Mouse (Mus musculus): ENCODE results near the gene Ankrd65. TPM values are rescaled to one million over a fixed set of nuclear protein-coding genes. Genes with fewer than 3 reads are reported as not detected.
A peak's percentile ranks its signal among the peaks of the same experiment; 100 is the strongest.

Ankrd65 gene
- total and polyA plus RNA-seq, 3 experiments, result 0.12 TPM; not detected in 2

- TF ChIP-seq RAD21 (IDR thresholded peaks at IDR 0.05; ENCODE audit: low read depth, low read length) (no peak), TBP (IDR thresholded peaks at IDR 0.05; ENCODE audit: low read depth, low read length) (no peak), ELF1 (IDR thresholded peaks at IDR 0.05; ENCODE audit: low read depth, low read length) (no peak), GATA1 (IDR thresholded peaks at IDR 0.05; ENCODE audit: low read depth, low read length) (no peak), RCOR1 (IDR thresholded peaks at IDR 0.05; ENCODE audit: low read depth, low read length) (no peak), ZC3H11A (IDR thresholded peaks at IDR 0.05; ENCODE audit: low read depth, low read length) (no peak), MAZ (IDR thresholded peaks at IDR 0.05; ENCODE audit: low read depth, low read length) (no peak), CTCF (IDR thresholded peaks at IDR 0.05 in 2 of 3, conservative IDR thresholded peaks at IDR 0.05 in 1 of 3; ENCODE audit: control insufficient read depth in 1 of 3, insufficient read depth in 1 of 3, low read depth in 2 of 3, low read length in 3 of 3, poor library complexity in 1 of 3, severe bottlenecking in 1 of 3) (no peak), SMC3 (IDR thresholded peaks at IDR 0.05; ENCODE audit: low read depth, low read length) (no peak), BHLHE40 (IDR thresholded peaks at IDR 0.05; ENCODE audit: borderline replicate concordance, low read depth, low read length) (no peak), POLR2AphosphoS5 (IDR thresholded peaks at IDR 0.05; ENCODE audit: borderline replicate concordance, low read depth, low read length) (no peak), NELFE (IDR thresholded peaks at IDR 0.05; ENCODE audit: low read depth, low read length) (no peak), NRF1 (IDR thresholded peaks at IDR 0.05; ENCODE audit: insufficient read depth, low read depth, low read length, poor library complexity, severe bottlenecking) (no peak), CHD2 (IDR thresholded peaks at IDR 0.05; ENCODE audit: low read length) (no peak), E2F4 (IDR thresholded peaks at IDR 0.05; ENCODE audit: borderline replicate concordance, low read depth, low read length) (no peak), UBTF (IDR thresholded peaks at IDR 0.05; ENCODE audit: borderline replicate concordance, insufficient read depth, low read depth, low read length) (no peak), POLR2AphosphoS2 (IDR thresholded peaks at IDR 0.05; ENCODE audit: low read length) (no peak), MAFK (IDR thresholded peaks at IDR 0.05; ENCODE audit: borderline replicate concordance, low read depth, low read length) (no peak), MXI1 (IDR thresholded peaks at IDR 0.05; ENCODE audit: low read depth, low read length) (no peak)
- no peak overlapping the region for H3K27ac ChIP-seq (ENCODE audit: control insufficient read depth, low read depth, low read length)
- H3K9me3 ChIP-seq (replicated peaks; ENCODE audit: insufficient read depth, low read length), result no peaks in the 10 kb centered on the region
- no peak for DNase-seq (ENCODE audit: low read depth, low spot score)
- peaks cover 0 to 7% of the 10 kb centered on the region in 2 experiments; a peak in 2 of 4 replicates for H3K36me3 ChIP-seq (ENCODE audit: control insufficient read depth in 1 of 2, insufficient read depth in 2 of 2, low read length in 2 of 2)
- H3K4me3 ChIP-seq (ENCODE audit: control insufficient read depth in 1 of 2, insufficient read depth in 1 of 2, low read depth in 2 of 2, low read length in 2 of 2), result no peak overlapping the region
- peaks cover 15% of the 10 kb centered on the region for H3K79me2 ChIP-seq (ENCODE audit: control insufficient read depth, insufficient read depth, low read length, poor library complexity)
- no peaks in the 10 kb centered on the region for H3K27me3 ChIP-seq (ENCODE audit: control insufficient read depth in 1 of 2, insufficient read depth in 2 of 2, low read length in 2 of 2)
- H3K9ac ChIP-seq (ENCODE audit: control insufficient read depth, low read depth, low read length, poor library complexity, severe bottlenecking), result no peak overlapping the region
- peaks cover 0 to 10% of the 10 kb centered on the region in 2 experiments; a peak in 1 of 4 replicates for H3K4me1 ChIP-seq (ENCODE audit: control insufficient read depth in 1 of 2, insufficient read depth in 2 of 2, low read length in 2 of 2)
Observed at GRCm38 (mm10) chr4:155833234-155833633, 43.0 kb downstream of the Ankrd65 start.

- H3K27me3 ChIP-seq (ENCODE audit: control insufficient read depth in 1 of 2, insufficient read depth in 2 of 2, low read length in 2 of 2), result no peaks in the 10 kb centered on the region
- no peaks in the 10 kb centered on the region for H3K9me3 ChIP-seq (replicated peaks; ENCODE audit: insufficient read depth, low read length)
- DNase-seq (ENCODE audit: low read depth, low spot score), result peak; percentile 86
- no peak overlapping the region for H3K27ac ChIP-seq (ENCODE audit: control insufficient read depth, low read depth, low read length)
- H3K4me1 ChIP-seq (ENCODE audit: control insufficient read depth in 1 of 2, insufficient read depth in 2 of 2, low read length in 2 of 2), result peaks cover 0 to 10% of the 10 kb centered on the region in 2 experiments; a peak in 1 of 4 replicates
- peaks cover 0 to 7% of the 10 kb centered on the region in 2 experiments; a peak in 2 of 4 replicates for H3K36me3 ChIP-seq (ENCODE audit: control insufficient read depth in 1 of 2, insufficient read depth in 2 of 2, low read length in 2 of 2)
- TF ChIP-seq EP300 (IDR thresholded peaks at IDR 0.05; ENCODE audit: low read depth in 1 of 2, low read length in 2 of 2) (peak in 1 of 2 experiments; percentile 24; a peak in 1 of 4 replicates), ETS1 (IDR thresholded peaks at IDR 0.05; ENCODE audit: low read depth, low read length) (peak; percentile 91), CTCF (IDR thresholded peaks at IDR 0.05 in 2 of 3, conservative IDR thresholded peaks at IDR 0.05 in 1 of 3; ENCODE audit: control insufficient read depth in 1 of 3, insufficient read depth in 1 of 3, low read depth in 2 of 3, low read length in 3 of 3, poor library complexity in 1 of 3, severe bottlenecking in 1 of 3) (peak; percentile 78 to 84 (median 80)), SIN3A (IDR thresholded peaks at IDR 0.05; ENCODE audit: low read length) (peak; percentile 73), ZNF384 (IDR thresholded peaks at IDR 0.05; ENCODE audit: low read depth, low read length) (no peak), ELF1 (IDR thresholded peaks at IDR 0.05; ENCODE audit: low read depth, low read length) (no peak), POLR2A (IDR thresholded peaks at IDR 0.05; ENCODE audit: control insufficient read depth in 1 of 2, insufficient read depth in 1 of 2, low read depth in 1 of 2, low read length in 2 of 2, poor library complexity in 1 of 2) (peak in 1 of 2 experiments; percentile 48; a peak in 1 of 4 replicates), TCF12 (IDR thresholded peaks at IDR 0.05; ENCODE audit: low read depth, low read length) (peak; percentile 59; the same call in 1 of the 2 replicates), RAD21 (IDR thresholded peaks at IDR 0.05; ENCODE audit: low read depth, low read length) (peak; percentile 57), POLR2AphosphoS2 (IDR thresholded peaks at IDR 0.05; ENCODE audit: low read length) (0 out of 2 replicates have a peak, but pooled peaks have one; percentile 52), SMC3 (IDR thresholded peaks at IDR 0.05; ENCODE audit: low read depth, low read length) (peak; percentile 75), KAT2A (conservative IDR thresholded peaks at IDR 0.05; ENCODE audit: low read depth, low read length) (no peak), HCFC1 (IDR thresholded peaks at IDR 0.05; ENCODE audit: low read depth, low read length) (peak; percentile 52)
- peaks cover 15% of the 10 kb centered on the region for H3K79me2 ChIP-seq (ENCODE audit: control insufficient read depth, insufficient read depth, low read length, poor library complexity)
- H3K4me3 ChIP-seq (ENCODE audit: control insufficient read depth in 1 of 2, insufficient read depth in 1 of 2, low read depth in 2 of 2, low read length in 2 of 2), result no peak overlapping the region
- no peak overlapping the region for H3K9ac ChIP-seq (ENCODE audit: control insufficient read depth, low read depth, low read length, poor library complexity, severe bottlenecking)
Observed at GRCm38 (mm10) chr4:155833836-155834235, 43.6 kb downstream of the Ankrd65 start.

Measured in MEL (cell line).